In the genomic region with DNA sequence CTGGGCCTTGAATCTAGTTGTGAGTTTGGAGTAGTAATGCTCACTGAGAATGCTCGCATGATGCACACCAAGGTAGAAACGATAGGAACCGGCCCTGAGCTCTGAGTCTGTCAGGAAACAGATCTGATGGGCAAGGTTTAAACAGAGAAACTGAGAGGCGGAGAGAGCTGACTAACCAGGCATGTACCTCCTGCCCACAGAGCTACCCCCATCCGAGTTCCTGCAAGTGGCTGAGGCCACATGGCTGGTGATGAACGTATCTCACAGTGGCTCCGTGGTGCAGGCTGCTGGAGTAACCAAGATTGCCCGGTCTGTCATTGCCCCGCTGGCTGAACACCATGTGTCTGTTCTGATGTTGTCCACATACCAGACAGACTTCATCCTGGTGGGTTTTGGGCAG, we compare ENCODE assay signal across 10 mouse cellular contexts. TPM values are rescaled to one million over a fixed set of nuclear protein-coding genes. Genes with fewer than 3 reads are reported as not detected.
"Had no signal": no experiment of that assay in that cellular context is flagged by ENCODE, and none has a peak within 500 bp of the region (broad histone marks: within the 10 kb centered on the region; RNA-seq: fewer than 3 reads in every experiment).

No protein-coding gene starts in this region.

- H3K4me3 ChIP-seq: limb, embryonic 12.5 days; liver, embryonic 13.5 days; lung, embryonic 15.5 days; midbrain, embryonic 12.5 days; stomach, embryonic 15.5 days had no signal

- H3K27me3 ChIP-seq: stomach, embryonic 15.5 days had no signal

- H3K9ac ChIP-seq: limb, embryonic 12.5 days; liver, embryonic 13.5 days; liver, postnatal 0 days; midbrain, embryonic 12.5 days; stomach, embryonic 15.5 days had no signal

- H3K9me3 ChIP-seq: liver, embryonic 13.5 days; lung, embryonic 15.5 days; midbrain, embryonic 12.5 days; stomach, embryonic 15.5 days had no signal

- H3K27ac ChIP-seq: limb, embryonic 12.5 days; liver, embryonic 13.5 days; lung, embryonic 15.5 days; midbrain, embryonic 12.5 days; stomach, embryonic 15.5 days had no signal

- H3K4me2 ChIP-seq: limb, embryonic 12.5 days; midbrain, embryonic 12.5 days had no signal

RNA-seq across cellular contexts. Expression of gene Osm, which starts 16.3 kb away (rescaled TPM):
- polyA plus RNA-seq: kidney, embryonic 14.5 days; limb, embryonic 12.5 days; midbrain, embryonic 12.5 days; testis, adult 2 months had no signal

RNA-seq across cellular contexts. Expression of gene Lif, which starts 37.4 kb away (rescaled TPM):
- polyA plus RNA-seq: kidney, embryonic 14.5 days; liver, embryonic 13.5 days; liver, postnatal 0 days; midbrain, embryonic 12.5 days; midbrain, postnatal 0 days; neural tube, embryonic 14.5 days had no signal
